Mouse (Mus musculus): ENCODE data around the gene Narfl.

- TF ChIP-seq POLR2AphosphoS2 (IDR thresholded peaks at IDR 0.05; ENCODE audit: low read length) (peak; percentile 55; the same call in 1 of the 2 replicates), JUND (IDR thresholded peaks at IDR 0.05; ENCODE audit: low read depth, low read length) (no peak), EP300 (IDR thresholded peaks at IDR 0.05; ENCODE audit: low read depth in 1 of 2, low read length in 2 of 2) (no peak), HCFC1 (IDR thresholded peaks at IDR 0.05; ENCODE audit: low read depth, low read length) (no peak), CTCF (IDR thresholded peaks at IDR 0.05 in 2 of 3, conservative IDR thresholded peaks at IDR 0.05 in 1 of 3; ENCODE audit: control insufficient read depth in 1 of 3, insufficient read depth in 1 of 3, low read depth in 2 of 3, low read length in 3 of 3, poor library complexity in 1 of 3, severe bottlenecking in 1 of 3) (no peak), E2F4 (IDR thresholded peaks at IDR 0.05; ENCODE audit: borderline replicate concordance, low read depth, low read length) (no peak)
These were observed 58.1 kb downstream of the Narfl start for GRCm38 (mm10) chr17:25831451-25832281.
